Mouse (Mus musculus) forebrain, embryonic 10.5 days (tissue): Measurements from ENCODE around the gene Irf5. TPM values are rescaled to one million over a fixed set of nuclear protein-coding genes. Genes with fewer than 3 reads are reported as not detected.
A peak's percentile ranks its signal among the peaks of the same experiment; 100 is the strongest.

Source experiments
- DNase-seq: peaks from one replicate; pipeline ENCODE4 v3.0.0-alpha.2; 2017; ENCODE audit warnings: low spot score; ENCODE audit errors: extremely low spot score
- H3K27ac ChIP-seq: fragments of 300-500 bp; sonication (generic); 2 replicates; pipeline ENCODE4 v1.5.1; 2016; ENCODE audit warnings: mild to moderate bottlenecking
- H3K27me3 ChIP-seq: fragments of 300-500 bp; sonication (generic); 2 replicates; pipeline ENCODE4 v1.6.1; 2016; ENCODE audit warnings: mild to moderate bottlenecking; ENCODE audit not compliant: poor library complexity, severe bottlenecking
- H3K36me3 ChIP-seq: fragments of 300-500 bp; sonication (generic); replicated peaks from 2 replicates; pipeline ENCODE4 v1.6.1; 2016; ENCODE audit warnings: mild to moderate bottlenecking, moderate library complexity
- H3K4me1 ChIP-seq: fragments of 300-500 bp; sonication (generic); 2 replicates; pipeline ENCODE4 v1.6.1; 2016
- H3K4me3 ChIP-seq: fragments of 300-500 bp; sonication (generic); 2 replicates; pipeline ENCODE4 v1.5.1; 2016; ENCODE audit warnings: mild to moderate bottlenecking, moderate library complexity
- H3K9me3 ChIP-seq: fragments of 300-500 bp; sonication (generic); 2 replicates; pipeline ENCODE4 v1.6.1; 2016; ENCODE audit warnings: mild to moderate bottlenecking, moderate library complexity
- whole genome bisulfite sequencing: fragments of 180-500 bp; shearing (Covaris S2); methylation state at CpG from one replicate; pipeline ENCODE4 v1.1.7; 2016; 5-methylcytosine and 5-hydroxymethylcytosine counted together
- polyA plus RNA-seq: library from polyadenylated mRNA; unstranded; fragments of >200 nt; fragmentation: Nextera tagmentation; extraction: Ambion mirVana; gene quantifications from 2 replicates; pipeline ENCODE4 v1.2.1, GENCODE M21; 2016

The Irf5 gene
- polyA plus RNA-seq, 1 experiment from 2014 or later = 1.4 TPM

DNA sequence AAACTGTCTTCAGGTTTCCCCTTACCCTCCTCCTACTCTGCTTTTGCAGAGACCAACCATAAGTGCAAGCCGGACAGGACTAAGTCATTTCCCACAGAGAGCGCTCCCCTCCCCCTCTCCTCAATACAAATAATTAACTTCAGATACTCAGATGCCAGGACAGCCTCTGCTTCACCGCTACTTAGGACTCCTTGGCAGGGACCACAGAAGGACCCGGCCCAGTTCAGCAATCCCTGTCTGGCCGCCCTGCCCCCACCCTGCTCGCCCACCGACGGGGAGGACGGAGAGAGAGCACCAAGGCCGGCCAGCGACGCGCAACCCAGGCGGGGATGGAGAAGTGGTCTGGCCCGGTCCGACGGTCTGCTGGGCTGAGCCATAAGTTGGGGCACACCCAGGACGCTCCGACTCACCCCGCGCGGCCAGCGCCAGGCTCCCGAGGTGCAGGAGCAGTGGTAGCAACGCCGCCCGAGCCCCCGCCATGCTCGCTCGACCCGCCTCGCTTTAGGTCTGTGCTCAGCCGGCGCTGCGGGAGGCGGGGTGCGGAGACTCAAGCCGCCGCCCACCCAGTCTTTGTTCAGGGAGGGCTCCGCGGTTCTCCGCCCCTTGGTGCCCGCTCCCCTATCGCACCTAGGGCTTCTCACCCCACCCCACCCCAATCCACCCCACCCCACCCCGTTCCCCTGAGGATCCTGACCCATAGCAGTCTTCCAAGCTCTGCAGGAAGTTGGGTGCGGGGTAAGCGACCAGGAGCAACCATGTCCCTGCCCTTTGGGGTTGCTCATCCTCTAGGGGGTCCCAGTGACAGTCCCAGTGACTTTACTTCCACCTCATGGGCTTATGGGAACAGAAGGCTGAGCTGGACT, 18.7 kb upstream of the Irf5 start, which contains the start of gene Kcp:
Kcp (minus strand) TSS at position 506 of the 863 bp plus-strand sequence.
- no peaks in the 10 kb centered on the region for H3K9me3 ChIP-seq
- peaks cover 87% of the 10 kb centered on the region for H3K27me3 ChIP-seq
- peaks cover 58% of the 10 kb centered on the region for H3K4me1 ChIP-seq
- peak within 1 kb of the TSS; percentile 83 for H3K27ac ChIP-seq
- 1% methylated on average over 47 of the region's 47 CpGs for WGBS
- peak; percentile 41 for DNase-seq
- H3K4me3 ChIP-seq = peak within 1 kb of the TSS; percentile 61
- H3K36me3 ChIP-seq = no peaks in the 10 kb centered on the region

DNA sequence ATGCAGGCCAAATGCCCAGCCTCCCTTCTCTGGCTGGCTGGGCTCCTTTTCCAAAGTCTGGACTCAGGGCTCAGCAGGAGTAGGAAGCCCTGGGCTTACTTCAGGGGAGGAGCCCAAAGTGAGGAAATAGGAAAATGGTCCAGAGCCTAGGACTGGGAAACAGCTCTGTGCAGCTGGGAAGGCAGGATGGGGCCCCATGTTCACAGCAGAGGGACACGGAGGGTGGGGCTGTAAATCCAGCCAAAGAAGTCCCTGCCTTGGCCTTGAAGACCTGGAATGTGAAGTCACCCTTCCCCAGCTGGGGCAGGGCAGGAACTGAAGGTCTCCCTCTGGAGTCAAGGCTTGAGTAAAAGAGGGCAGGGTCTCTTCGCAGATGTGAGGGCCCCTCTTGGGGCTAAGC, 17.3 kb upstream of the Irf5 start:
- Histone ChIP-seq H3K27ac (0 out of 2 replicates have a peak overlapping the region, but pooled peaks have one; percentile 20), H3K27me3 (peaks cover 89% of the 10 kb centered on the region), H3K36me3 (no peaks in the 10 kb centered on the region), H3K4me1 (peaks cover 72% of the 10 kb centered on the region), H3K4me3 (no peak overlapping the region), H3K9me3 (no peaks in the 10 kb centered on the region)
- WGBS = 54% methylated on average over 2 of the region's 2 CpGs
- DNase-seq = no peak

DNA sequence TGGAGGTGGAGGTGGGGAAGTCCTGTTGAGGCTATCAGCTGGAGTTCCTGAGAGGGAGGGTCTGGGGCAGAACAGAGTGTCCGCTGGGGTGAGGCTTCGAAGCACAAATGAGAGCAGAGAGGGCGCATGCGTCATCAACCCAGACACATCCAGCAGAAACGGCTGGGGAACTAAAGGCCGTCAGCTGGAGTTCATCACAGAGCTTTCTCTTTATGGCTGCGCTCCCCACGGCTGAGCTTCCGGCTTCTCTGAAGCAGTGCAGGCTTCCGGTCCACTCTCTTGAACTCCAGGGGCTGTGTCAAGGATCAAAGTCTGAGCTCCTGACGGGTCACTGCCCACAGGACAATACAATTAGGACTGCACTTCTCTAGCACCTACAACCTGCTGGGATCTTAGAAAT, 13.1 kb upstream of the Irf5 start:
- Histone ChIP-seq H3K36me3 (no peaks in the 10 kb centered on the region), H3K4me1 (peaks cover 62% of the 10 kb centered on the region), H3K9me3 (no peaks in the 10 kb centered on the region), H3K27me3 (peaks cover 88% of the 10 kb centered on the region), H3K4me3 (peak overlapping the region; percentile 41), H3K27ac (peak overlapping the region; percentile 78)
- DNase-seq = peak; percentile 75
- under 1% methylated on average over 11 of the region's 11 CpGs for WGBS

DNA sequence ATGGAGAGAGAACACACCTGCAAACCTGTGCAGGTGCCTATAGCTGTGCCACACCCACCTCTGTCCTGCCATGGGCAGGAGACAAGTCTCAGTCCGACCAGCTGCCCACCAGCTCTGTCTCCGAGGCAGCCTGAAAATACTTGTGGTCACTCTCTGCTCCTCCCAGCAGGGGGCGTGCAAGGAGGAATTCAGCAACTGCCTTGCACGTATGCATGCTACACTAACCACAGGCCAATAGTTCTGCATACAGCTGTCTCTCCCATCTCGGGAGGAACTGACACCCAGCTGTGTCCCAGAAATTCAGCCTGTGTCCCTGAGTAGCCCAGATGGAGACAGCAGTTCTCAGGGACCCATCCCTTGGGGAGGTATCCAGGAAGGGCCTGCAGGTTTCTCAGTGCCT, 9.3 kb upstream of the Irf5 start:
- no peak overlapping the region for H3K27ac ChIP-seq
- peaks cover 58% of the 10 kb centered on the region for H3K27me3 ChIP-seq
- H3K4me3 ChIP-seq = no peak overlapping the region; the same call in 1 of the 2 replicates
- WGBS = 12% methylated on average over 5 of the region's 5 CpGs
- no peaks in the 10 kb centered on the region for H3K9me3 ChIP-seq
- DNase-seq = peak; percentile 74
- no peaks in the 10 kb centered on the region for H3K36me3 ChIP-seq
- H3K4me1 ChIP-seq = peaks cover 31% of the 10 kb centered on the region

DNA sequence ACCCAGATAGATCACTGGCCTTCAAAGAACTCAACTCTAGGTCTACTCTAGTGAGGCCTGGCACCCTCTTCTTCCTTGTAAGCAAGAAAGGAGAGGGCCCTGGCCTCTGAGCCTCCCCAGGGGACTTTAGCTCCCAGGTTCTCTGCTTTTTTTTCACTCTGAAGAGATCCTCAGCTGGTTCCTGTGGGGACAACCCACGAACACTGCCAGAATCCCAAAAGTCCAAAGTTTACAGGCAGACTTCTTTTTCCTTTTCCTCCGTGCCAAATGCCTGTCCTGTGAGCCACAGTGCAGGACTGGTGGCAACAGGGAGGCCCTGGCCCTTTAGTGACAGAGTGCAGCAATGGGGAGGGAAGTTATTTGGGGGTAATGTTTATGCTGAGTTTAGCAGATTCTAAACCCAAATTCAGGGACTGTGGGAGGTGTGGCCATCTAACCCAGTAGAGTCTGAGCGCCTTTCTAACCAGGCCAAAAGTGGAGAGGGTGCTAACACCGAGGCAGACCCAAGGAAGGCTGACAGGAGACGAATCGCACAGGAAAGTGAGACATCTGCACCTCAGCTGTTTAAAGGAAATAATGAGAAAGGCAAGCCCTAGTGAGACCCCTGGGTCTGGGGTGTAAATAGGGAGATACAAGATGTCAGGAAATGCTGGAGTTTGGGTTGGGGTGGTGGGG, 3.7 kb upstream of the Irf5 start:
- H3K4me3 ChIP-seq = no peak overlapping the region
- DNase-seq = no peak
- peaks cover 68% of the 10 kb centered on the region for H3K27me3 ChIP-seq
- peaks cover 3% of the 10 kb centered on the region; the same call in 1 of the 2 replicates for H3K9me3 ChIP-seq
- 84% methylated on average over 6 of the region's 6 CpGs for WGBS
- no peaks in the 10 kb centered on the region for H3K36me3 ChIP-seq
- no peak overlapping the region for H3K27ac ChIP-seq
- H3K4me1 ChIP-seq = peaks cover 19% of the 10 kb centered on the region

DNA sequence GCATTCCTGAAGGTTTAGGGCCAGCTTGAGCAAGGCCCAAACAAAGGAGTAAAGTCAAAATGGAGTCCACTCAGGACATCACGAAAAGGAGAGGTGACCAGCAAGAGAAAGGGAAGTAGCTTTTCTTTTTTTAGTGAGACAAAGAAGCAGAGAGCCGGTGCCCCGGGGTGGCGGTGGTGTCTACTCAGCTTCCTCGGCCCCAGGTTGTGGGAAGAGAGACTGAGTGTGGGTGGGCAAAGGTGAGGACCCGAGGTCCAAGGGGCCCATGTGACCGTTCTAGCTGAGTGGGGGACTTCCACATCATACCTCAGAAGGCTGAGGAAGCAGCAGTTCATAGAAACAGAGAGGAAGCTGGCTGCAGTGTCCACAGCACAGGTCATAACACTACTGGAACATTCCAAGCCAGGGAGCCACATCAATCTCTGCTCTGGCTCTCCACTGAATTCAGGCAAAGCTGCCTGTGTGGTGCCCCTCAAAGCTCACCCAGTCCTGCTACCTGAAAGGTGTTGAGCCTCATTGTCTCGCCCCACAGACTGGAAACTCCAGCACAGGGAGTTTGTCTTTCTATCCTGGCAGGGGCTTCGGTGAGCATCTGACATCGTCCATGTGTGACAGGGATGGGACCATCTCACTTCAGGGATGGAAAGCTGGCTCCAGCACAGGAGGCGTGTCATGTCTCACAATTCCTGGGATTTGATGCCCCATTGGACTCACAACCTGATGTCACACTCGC, 3.0 kb upstream of the Irf5 start:
- WGBS = 69% methylated on average over 12 of the region's 12 CpGs
- no peaks in the 10 kb centered on the region for H3K36me3 ChIP-seq
- no peak overlapping the region for H3K4me3 ChIP-seq
- DNase-seq = no peak
- H3K4me1 ChIP-seq = peaks cover 23% of the 10 kb centered on the region
- H3K9me3 ChIP-seq = peaks cover 3% of the 10 kb centered on the region; the same call in 1 of the 2 replicates
- H3K27me3 ChIP-seq = peaks cover 69% of the 10 kb centered on the region
- H3K27ac ChIP-seq = no peak overlapping the region

DNA sequence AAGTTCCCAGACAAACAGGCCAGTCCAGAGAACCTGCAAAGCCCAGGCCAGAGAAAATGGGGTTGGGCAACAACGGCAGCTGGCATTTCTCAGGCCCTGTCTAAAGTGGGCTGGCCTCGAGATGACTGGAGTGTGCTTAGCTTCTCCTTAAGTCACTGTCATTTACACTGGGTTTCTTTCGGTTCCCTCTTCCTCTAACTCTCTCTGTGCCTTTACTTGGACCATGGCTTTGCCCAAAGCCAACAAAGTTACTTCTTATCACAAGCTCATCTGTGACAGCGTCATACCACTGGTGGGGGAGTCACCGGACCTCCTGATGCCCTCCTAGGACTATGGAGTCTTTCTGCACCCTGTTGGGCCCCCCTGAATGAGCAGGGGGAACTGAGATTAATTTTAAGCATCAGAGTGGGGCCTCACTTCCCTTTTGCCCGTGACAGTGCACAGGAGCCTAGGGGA, 2.4 kb upstream of the Irf5 start:
- Histone ChIP-seq H3K4me1 (peaks cover 24% of the 10 kb centered on the region), H3K36me3 (no peaks in the 10 kb centered on the region), H3K27ac (no peak overlapping the region), H3K9me3 (peaks cover 3% of the 10 kb centered on the region; the same call in 1 of the 2 replicates), H3K27me3 (peaks cover 75% of the 10 kb centered on the region), H3K4me3 (no peak overlapping the region)
- DNase-seq = no peak
- 76% methylated on average over 6 of the region's 6 CpGs for WGBS

DNA sequence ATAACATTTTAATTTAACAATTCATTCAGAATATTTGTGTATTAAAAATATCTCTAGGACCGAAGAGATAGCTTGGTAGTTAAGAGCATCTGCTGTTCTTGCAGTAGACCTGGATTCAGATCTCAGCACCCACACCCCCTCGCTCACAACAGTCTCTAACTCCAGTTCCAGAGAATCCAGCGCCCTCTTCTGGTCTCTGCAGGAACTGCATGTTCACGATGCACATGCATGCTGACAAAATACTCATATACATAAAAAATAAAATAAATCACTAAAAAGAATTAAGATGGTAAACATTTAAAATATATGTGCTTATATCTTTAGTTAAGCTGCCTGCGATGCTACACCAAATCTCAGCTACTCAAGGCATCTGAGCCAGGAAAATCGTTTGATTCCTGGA, 1.2 kb upstream of the Irf5 start:
- DNase-seq = no peak
- Histone ChIP-seq H3K36me3 (no peaks in the 10 kb centered on the region), H3K27me3 (peaks cover 86% of the 10 kb centered on the region), H3K4me1 (peaks cover 30% of the 10 kb centered on the region), H3K9me3 (peaks cover 3% of the 10 kb centered on the region; the same call in 1 of the 2 replicates), H3K27ac (no peak overlapping the region), H3K4me3 (no peak overlapping the region)
- WGBS = 69% methylated on average over 6 of the region's 6 CpGs

DNA sequence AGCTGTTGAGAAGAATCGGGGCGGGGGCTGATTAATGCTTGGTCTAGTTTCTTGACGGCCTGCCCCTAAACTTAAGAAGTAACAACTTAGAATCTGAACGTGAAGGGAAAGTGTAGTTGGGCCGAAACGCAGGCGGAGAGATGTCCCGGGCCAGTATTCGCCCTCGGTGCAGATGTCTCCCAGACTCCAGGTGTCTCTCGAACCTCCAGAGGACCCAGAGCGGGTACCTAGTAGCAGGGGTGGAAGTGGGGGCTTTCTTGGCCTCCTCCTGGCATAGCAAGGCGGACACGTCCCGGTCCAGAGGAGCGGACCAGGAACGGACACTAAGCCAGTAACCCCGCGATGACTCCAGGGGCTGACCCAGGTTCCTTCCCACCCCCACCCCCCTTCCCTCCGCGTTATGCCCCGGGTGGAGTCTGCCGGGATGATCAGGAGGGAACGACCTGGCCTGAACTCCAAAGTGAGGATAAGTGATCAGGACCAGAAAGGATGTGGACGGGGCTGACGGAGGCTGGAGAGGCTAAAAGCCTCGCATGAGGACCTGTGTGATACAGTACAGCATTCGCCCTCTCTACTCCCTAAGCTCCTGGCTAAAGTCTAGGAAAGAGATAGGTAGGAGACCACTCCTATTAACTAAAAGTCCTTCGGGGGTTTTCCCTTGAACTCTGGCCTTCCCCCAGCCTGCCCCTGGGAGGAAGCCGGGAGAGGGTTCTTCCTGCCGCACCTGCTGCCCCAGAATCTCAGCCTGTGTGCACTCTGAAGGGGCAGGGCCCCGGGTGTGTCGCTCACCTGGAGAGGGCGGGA, 1.1 kb downstream of the Irf5 start:
- peaks cover 3% of the 10 kb centered on the region; the same call in 1 of the 2 replicates for H3K9me3 ChIP-seq
- 6% methylated on average over 34 of the region's 34 CpGs for WGBS
- H3K36me3 ChIP-seq = no peaks in the 10 kb centered on the region
- H3K27me3 ChIP-seq = peaks cover 97% of the 10 kb centered on the region
- H3K4me1 ChIP-seq = peaks cover 30% of the 10 kb centered on the region
- no peak overlapping the region for H3K27ac ChIP-seq
- H3K4me3 ChIP-seq = peak overlapping the region; percentile 63
- peak; percentile 33 for DNase-seq

DNA sequence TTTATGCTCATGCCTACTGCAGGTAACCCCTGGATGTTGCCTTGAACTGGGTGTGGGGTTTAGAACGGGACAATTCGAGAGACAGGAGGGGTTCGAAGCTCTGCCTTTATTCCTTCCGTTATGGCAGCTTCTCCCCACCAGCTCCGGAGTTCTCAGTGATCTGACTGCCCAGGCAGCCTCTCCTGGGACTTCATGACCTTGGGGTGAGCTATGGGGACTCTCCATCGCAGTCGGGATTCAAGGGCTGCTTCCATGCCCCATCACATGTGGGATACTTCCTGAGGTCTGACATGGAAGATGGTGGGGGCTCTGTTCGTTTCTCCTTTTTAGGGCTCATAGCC, 1.7 kb downstream of the Irf5 start:
- Histone ChIP-seq H3K27ac (no peak overlapping the region), H3K36me3 (no peaks in the 10 kb centered on the region), H3K4me3 (peak overlapping the region; percentile 63; the same call in 1 of the 2 replicates), H3K27me3 (peaks cover 91% of the 10 kb centered on the region), H3K4me1 (peaks cover 30% of the 10 kb centered on the region), H3K9me3 (peaks cover 3% of the 10 kb centered on the region; the same call in 1 of the 2 replicates)
- 11% methylated on average over 8 of the region's 8 CpGs for WGBS
- no peak for DNase-seq

DNA sequence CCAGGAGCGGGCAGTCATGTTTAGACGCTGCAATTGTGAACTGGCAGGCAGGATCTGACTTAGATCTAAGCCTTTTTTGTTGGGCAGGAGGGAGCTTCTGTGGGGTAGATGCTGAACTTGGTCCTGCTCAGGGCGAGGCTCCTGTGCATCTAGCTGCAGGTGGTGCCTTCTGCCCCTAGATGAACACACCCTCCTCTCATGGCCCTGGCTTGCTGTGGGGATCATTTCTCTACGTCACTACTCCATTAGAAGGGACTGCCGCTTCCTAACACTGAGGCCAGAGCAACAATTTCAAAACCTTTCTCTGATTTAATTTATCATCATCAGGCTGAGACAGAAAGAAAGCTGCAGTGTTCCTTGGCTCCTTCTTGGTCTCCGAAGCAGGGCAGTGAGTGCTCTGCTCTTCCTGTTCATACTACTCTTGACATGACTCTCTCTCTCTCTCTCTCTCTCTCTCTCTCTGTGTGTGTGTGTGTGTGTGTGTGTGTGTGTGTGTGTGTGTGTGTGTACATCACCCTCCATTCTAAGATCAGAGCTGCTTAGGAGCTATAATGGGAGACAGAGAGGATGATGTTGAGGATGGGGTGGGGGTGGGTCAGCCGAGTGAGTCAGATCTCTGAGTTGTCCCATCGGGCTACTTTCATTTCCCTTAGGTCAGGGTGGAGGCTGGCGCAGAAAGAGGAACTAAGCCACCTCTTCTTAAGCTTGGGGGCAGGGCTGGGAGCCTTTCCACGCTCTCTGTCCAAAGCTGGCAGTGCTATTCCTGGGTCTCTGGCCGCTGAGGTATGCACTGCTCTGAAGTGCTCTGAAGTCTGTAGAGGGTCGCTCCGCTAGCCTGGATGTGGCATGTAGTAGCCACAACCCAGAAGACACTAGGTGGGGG, 2.4 kb downstream of the Irf5 start:
- Histone ChIP-seq H3K36me3 (no peaks in the 10 kb centered on the region), H3K27me3 (peaks cover 84% of the 10 kb centered on the region), H3K9me3 (peaks cover 3% of the 10 kb centered on the region; the same call in 1 of the 2 replicates), H3K27ac (no peak overlapping the region), H3K4me1 (peaks cover 30% of the 10 kb centered on the region), H3K4me3 (no peak overlapping the region)
- no peak for DNase-seq
- WGBS = 33% methylated on average over 13 of the region's 13 CpGs
